Mouse (Mus musculus) kidney, embryonic 16.5 days (tissue): ENCODE results near the gene Pcnx4. TPM values are rescaled to one million over a fixed set of nuclear protein-coding genes. Genes with fewer than 3 reads are reported as not detected.

Experiments used
- ATAC-seq: fragments of 200-750 bp; cut with Nextera tagmentation; 2 replicates; pipeline ENCODE4 v1.8.0; 2017; ENCODE audit warnings: moderate TSS enrichment; ENCODE audit not compliant: low FRiP score, low TSS enrichment
- H3K27ac ChIP-seq: fragments of 300-500 bp; sonication (generic); 2 replicates; pipeline ENCODE4 v1.5.1; 2014; ENCODE audit warnings: low read length
- H3K27me3 ChIP-seq: fragments of 300-500 bp; sonication (generic); 2 replicates; pipeline ENCODE4 v1.6.1; 2014; ENCODE audit warnings: low read length, control low read depth, mixed read lengths; ENCODE audit not compliant: insufficient read depth
- H3K36me3 ChIP-seq: fragments of 300-500 bp; sonication (generic); 2 replicates; pipeline ENCODE4 v1.6.1; 2014; ENCODE audit warnings: low read length, control low read depth, mixed read lengths; ENCODE audit not compliant: insufficient read depth
- H3K4me1 ChIP-seq: fragments of 300-500 bp; sonication (generic); 2 replicates; pipeline ENCODE4 v1.6.1; 2014; ENCODE audit warnings: low read length, control low read depth, mixed read lengths; ENCODE audit not compliant: insufficient read depth
- H3K4me2 ChIP-seq: fragments of 300-500 bp; sonication (generic); replicated peaks from 2 replicates; pipeline ENCODE4 v1.6.1; 2014; ENCODE audit warnings: low read depth, low read length
- H3K4me3 ChIP-seq: fragments of 300-500 bp; sonication (generic); 2 replicates; pipeline ENCODE4 v1.5.1; 2014; ENCODE audit warnings: mild to moderate bottlenecking, low read length
- H3K9ac ChIP-seq: fragments of 300-500 bp; sonication (generic); replicated peaks from 2 replicates; pipeline ENCODE4 v1.6.1; 2014; ENCODE audit warnings: low read length
- H3K9me3 ChIP-seq: fragments of 300-500 bp; sonication (generic); 2 replicates; pipeline ENCODE4 v1.6.1; 2016; ENCODE audit warnings: low read length, control low read depth
- WGBS: fragments of 180-500 bp; shearing (Covaris S2); extraction: QIAGEN DNeasy Blood & Tissue Kit; methylation state at CpG from one replicate; pipeline ENCODE4 v1.1.7; 2014; 5-methylcytosine and 5-hydroxymethylcytosine counted together
- polyA plus RNA-seq: library from polyadenylated mRNA; unstranded; fragments of >200 nt; fragmentation: Nextera tagmentation; extraction: Ambion mirVana; gene quantifications from 2 replicates; pipeline ENCODE4 v1.2.1, GENCODE M21; 2015

Gene Pcnx4
- polyA plus RNA-seq, result 10.0 and 10.5 TPM in 2 replicates

GRCm38 (mm10) chr12:72536021-72536597 lies at the start of gene Pcnx4:
Gene Pcnx4, plus strand, starts transcription at chr12:72536383.
- Histone ChIP-seq H3K9me3 (no peaks in the 10 kb centered on the region), H3K27ac (peak within 1 kb of the TSS; percentile 43; the same call in 1 of the 2 replicates), H3K36me3 (no peaks in the 10 kb centered on the region), H3K27me3 (no peaks in the 10 kb centered on the region), H3K4me1 (peaks cover 3% of the 10 kb centered on the region; the same call in 1 of the 2 replicates), H3K9ac (peak within 1 kb of the TSS; percentile 75), H3K4me3 (peak within 1 kb of the TSS; percentile 68), H3K4me2 (peak within 1 kb of the TSS; percentile 64)
- peak; percentile 100 for ATAC-seq
- 0% methylated on average over 45 of the region's 45 CpGs for WGBS

DNA sequence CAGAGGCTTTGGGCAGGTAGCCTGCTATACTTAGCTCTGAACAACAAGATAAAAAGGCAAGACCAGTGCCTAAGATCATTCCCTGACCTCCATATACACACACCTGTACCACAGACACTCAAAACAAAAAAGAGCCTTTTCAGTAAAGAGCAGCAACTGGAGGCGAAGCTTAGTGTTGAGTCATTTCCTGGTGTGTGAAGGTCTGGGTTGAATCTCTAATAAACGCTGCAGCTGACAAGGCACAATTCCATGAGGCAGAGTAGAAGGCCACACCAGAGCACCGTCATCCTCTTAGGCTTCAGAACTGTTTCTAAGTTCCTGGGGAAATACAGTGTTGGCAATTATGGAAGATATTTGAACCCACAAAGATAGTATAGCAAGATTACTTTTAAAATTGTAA lies 48.7 kb upstream of the Pcnx4 start:
- H3K4me2 ChIP-seq, result no peak overlapping the region
- H3K9me3 ChIP-seq, result no peaks in the 10 kb centered on the region
- no peak overlapping the region for H3K27ac ChIP-seq
- no peaks in the 10 kb centered on the region for H3K36me3 ChIP-seq
- no peaks in the 10 kb centered on the region for H3K27me3 ChIP-seq
- H3K4me1 ChIP-seq, result no peaks in the 10 kb centered on the region
- H3K9ac ChIP-seq, result no peak overlapping the region
- no peak for ATAC-seq
- H3K4me3 ChIP-seq, result no peak overlapping the region
- 73% methylated on average over 3 of the region's 3 CpGs for WGBS

DNA sequence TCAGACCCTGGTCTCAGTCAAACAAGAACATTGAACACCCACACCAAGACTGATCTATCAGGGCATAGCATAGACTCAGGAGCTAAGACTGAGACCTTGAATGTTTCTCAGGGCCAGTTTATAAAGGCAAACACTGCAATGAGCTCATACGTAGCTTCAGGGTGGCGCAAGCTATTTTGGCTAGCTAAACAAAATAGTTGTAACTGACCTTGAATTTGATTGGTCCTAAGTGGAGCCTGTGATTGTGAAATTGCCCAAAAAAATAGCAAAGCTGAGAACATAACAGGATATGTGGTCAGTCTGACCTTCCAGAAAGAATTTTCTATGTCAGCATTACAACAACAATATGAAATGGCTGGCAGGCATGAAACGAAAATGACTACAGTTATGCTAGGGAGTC lies 46.2 kb upstream of the Pcnx4 start:
- Histone ChIP-seq H3K4me2 (no peak overlapping the region), H3K4me1 (no peaks in the 10 kb centered on the region), H3K27ac (no peak overlapping the region), H3K9ac (no peak overlapping the region), H3K27me3 (no peaks in the 10 kb centered on the region), H3K4me3 (no peak overlapping the region), H3K9me3 (no peaks in the 10 kb centered on the region), H3K36me3 (no peaks in the 10 kb centered on the region)
- WGBS, result 80% methylated on average over 3 of the region's 3 CpGs
- no peak for ATAC-seq

DNA sequence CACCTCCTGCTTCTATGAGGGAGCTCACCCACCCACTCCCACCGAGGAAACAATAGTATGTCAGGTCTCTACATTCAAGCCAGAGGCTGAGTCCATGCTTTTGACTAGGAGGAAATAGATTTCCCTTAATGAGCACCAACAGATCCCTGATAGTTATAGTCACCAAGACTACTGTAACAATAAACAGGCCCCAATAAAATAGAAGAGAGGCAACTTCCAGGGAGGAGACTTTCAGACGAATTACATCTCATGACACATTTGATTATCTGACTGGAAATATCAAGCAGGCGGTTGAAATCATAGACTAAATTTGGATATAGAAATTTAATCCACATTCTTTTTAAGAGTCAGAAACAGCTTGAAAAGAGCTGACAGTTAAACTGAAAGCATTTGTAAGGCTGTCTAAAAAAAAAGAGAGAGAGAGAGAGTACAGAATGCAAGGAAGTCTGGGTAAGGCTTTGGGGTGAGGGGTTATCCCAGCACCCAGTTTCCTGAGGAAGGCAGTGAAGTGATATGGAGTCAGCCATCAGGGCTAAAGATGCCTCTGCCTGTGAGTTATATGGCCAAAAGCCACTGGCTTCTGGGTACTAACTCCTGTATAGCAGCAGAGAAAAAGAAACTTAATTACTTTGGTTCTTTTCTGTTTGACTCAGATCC lies 45.0 kb upstream of the Pcnx4 start:
- H3K9ac ChIP-seq, result no peak overlapping the region
- H3K27ac ChIP-seq, result no peak overlapping the region
- 54% methylated on average over 3 of the region's 3 CpGs for WGBS
- no peaks in the 10 kb centered on the region for H3K27me3 ChIP-seq
- no peak overlapping the region for H3K4me2 ChIP-seq
- H3K4me1 ChIP-seq, result no peaks in the 10 kb centered on the region
- H3K9me3 ChIP-seq, result no peaks in the 10 kb centered on the region
- H3K4me3 ChIP-seq, result no peak overlapping the region
- no peak for ATAC-seq
- no peaks in the 10 kb centered on the region for H3K36me3 ChIP-seq

DNA sequence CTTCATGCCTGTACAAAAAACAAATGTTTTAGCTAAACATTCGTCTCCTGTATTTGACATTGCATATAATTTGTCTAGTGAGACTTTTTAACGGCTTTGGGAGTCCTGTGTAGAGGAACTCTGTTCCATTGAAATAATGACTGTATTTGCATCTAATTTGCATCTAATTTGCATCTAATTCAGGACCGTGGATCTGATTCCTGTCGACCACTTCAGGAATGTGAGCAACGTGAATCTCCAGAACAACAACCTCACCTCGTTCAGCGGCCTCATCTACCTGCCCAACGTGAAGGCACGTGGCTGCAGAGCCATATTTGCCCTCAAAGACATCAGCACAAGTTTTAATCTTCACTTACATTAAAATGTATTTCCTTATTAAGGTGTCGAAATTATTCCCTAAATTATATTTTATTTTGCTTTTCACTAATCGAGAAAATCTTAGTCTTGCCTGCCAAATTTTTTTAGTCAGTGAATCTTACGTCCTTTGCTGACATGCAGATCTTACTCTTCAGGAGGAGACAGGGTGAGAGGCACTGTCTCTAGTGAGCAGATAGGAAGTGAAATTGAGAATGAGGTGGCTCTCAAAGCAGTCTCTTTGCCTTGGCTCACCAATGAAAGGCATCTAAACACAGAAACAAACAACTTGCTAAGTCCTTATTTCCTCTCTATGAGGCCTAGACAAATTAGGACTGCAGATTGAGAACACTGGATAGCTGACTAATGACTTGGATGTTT lies 39.1 kb upstream of the Pcnx4 start:
- Histone ChIP-seq H3K27me3 (no peaks in the 10 kb centered on the region), H3K27ac (no peak overlapping the region), H3K9me3 (no peaks in the 10 kb centered on the region), H3K36me3 (no peaks in the 10 kb centered on the region), H3K4me3 (no peak overlapping the region), H3K4me2 (no peak overlapping the region), H3K4me1 (no peaks in the 10 kb centered on the region), H3K9ac (no peak overlapping the region)
- no peak for ATAC-seq
- WGBS, result 71% methylated on average over 12 of the region's 12 CpGs

- ATAC-seq, result no peak
- H3K27ac ChIP-seq, result no peak overlapping the region
- H3K36me3 ChIP-seq, result no peaks in the 10 kb centered on the region
- H3K27me3 ChIP-seq, result no peaks in the 10 kb centered on the region
- 48% methylated on average over 7 of the region's 7 CpGs for WGBS
- no peak overlapping the region for H3K9ac ChIP-seq
- no peak overlapping the region for H3K4me2 ChIP-seq
- no peak overlapping the region for H3K4me3 ChIP-seq
- no peaks in the 10 kb centered on the region for H3K9me3 ChIP-seq
- H3K4me1 ChIP-seq, result no peaks in the 10 kb centered on the region
Observed at GRCm38 (mm10) chr12:72509606-72510005, 26.6 kb upstream of the Pcnx4 start.

GRCm38 (mm10) chr12:72515446-72515845 lies 20.7 kb upstream of the Pcnx4 start:
- no peaks in the 10 kb centered on the region for H3K27me3 ChIP-seq
- no peaks in the 10 kb centered on the region for H3K36me3 ChIP-seq
- ATAC-seq, result no peak
- H3K9me3 ChIP-seq, result no peaks in the 10 kb centered on the region
- H3K4me1 ChIP-seq, result no peaks in the 10 kb centered on the region
- H3K4me2 ChIP-seq, result no peak overlapping the region
- no peak overlapping the region for H3K9ac ChIP-seq
- no peak overlapping the region for H3K4me3 ChIP-seq
- 67% methylated on average over 3 of the region's 3 CpGs for WGBS
- no peak overlapping the region for H3K27ac ChIP-seq

GRCm38 (mm10) chr12:72518114-72518728 lies 18.0 kb upstream of the Pcnx4 start:
- ATAC-seq, result no peak
- no peak overlapping the region for H3K9ac ChIP-seq
- no peaks in the 10 kb centered on the region for H3K4me1 ChIP-seq
- H3K9me3 ChIP-seq, result no peaks in the 10 kb centered on the region
- no peaks in the 10 kb centered on the region for H3K36me3 ChIP-seq
- no peak overlapping the region for H3K27ac ChIP-seq
- WGBS, result 82% methylated on average over 12 of the region's 12 CpGs
- no peak overlapping the region for H3K4me3 ChIP-seq
- H3K27me3 ChIP-seq, result no peaks in the 10 kb centered on the region
- no peak overlapping the region for H3K4me2 ChIP-seq

DNA sequence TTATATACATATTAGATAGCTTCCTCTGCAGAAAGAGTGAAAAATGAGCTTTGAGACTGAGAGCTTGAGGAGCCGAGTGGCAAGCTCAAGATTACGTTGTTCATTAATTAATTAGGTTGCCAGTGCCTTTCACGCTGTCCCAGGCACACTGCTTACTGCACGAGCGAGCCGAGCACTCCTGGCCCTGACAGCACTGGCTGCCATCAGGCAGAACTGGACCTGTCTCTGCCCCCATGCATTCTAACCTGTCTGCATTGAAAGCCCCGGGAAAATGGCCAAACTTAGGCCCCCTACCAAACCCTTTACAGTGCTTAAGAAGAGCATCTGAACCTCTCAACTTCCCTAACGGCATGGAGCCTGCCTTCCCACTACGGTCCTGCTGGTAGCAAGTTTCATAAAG lies 16.8 kb upstream of the Pcnx4 start:
- H3K9me3 ChIP-seq, result no peaks in the 10 kb centered on the region
- H3K36me3 ChIP-seq, result no peaks in the 10 kb centered on the region
- H3K4me3 ChIP-seq, result no peak overlapping the region
- no peak overlapping the region for H3K4me2 ChIP-seq
- H3K4me1 ChIP-seq, result no peaks in the 10 kb centered on the region
- no peak overlapping the region for H3K9ac ChIP-seq
- WGBS, result 51% methylated on average over 9 of the region's 9 CpGs
- H3K27me3 ChIP-seq, result no peaks in the 10 kb centered on the region
- no peak for ATAC-seq
- no peak overlapping the region for H3K27ac ChIP-seq
